Mouse (Mus musculus): ENCODE measurements around the gene Olfr868.

DNA sequence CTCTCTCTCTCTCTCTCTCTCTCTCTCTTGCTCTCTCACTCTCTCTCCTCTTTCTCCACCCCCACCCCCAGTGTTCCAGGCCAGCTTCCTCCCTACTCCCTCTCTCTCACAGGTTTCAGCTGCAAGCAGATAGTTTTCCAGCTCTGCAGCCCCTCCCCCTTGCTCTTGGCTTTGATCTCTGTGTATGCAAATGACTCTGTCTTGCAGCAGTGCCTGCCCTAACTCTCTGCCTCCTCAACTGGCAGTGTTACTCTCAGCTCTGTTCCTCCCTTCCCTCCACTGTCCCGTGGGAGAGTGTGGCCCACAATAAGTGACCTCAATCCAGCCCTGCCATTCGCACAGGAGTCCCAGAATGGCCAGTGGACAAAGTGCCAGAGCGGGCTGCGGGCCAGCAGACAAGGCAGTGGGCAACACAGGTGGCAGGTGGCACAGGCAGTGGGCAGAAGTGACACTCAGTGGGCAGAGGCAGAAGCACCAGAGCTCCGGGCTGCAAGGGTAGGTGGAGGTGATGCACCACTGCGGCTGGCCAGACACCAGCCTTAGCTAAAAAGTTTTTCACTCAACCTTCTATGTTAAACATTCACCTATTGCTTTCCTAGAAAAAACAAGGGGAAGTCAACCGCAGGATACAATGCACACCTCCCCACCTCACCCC, 24.8 kb upstream of the Olfr868 start:
- TF ChIP-seq CTCF (IDR thresholded peaks at IDR 0.05; ENCODE audit: low read depth), result no peak
- TF ChIP-seq EP300 (IDR thresholded peaks at IDR 0.05; ENCODE audit: low read depth), result no peak
